ENCODE assay signal across 8 mouse cellular contexts in the genomic region with DNA sequence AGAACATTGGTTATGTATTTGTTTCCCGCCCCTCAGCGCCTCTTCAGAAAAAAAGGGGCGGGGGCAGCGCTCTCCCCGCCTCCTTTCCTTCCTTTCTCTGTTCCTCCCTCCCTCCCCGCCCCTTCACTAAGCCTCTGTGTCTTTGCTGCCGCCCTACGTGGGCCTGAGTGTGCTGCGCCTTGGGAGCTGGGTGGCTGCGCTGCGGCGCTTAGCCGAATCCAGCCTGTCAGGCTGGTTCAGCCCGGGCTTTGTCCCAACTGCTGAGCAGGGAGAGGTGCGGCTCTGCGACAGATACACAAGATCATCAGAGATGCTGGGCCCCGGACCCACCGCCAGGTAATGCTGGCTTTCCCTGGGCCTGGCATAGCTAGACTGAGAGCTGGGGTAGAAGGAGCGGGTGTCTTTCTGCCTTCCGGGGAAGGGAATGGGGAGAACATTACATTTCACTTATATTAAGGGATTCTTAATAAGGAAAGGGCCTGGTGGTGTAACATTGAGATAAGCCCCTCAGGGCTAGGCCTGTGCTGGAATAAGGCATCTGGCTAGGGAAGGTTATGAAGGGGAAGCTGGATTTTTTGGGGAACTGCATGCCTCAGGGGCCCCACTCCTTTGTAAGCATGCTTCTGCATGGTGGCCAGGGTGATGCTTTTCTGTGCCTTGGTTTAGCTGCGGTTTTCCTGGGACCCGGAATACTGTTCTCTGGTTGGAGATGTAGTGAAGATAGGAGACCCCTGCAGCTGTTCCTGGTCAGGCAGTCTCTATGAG. TPM values are rescaled to one million over a fixed set of nuclear protein-coding genes. Genes with fewer than 3 reads are reported as not detected.
DNase-seq lines count a peak whose midpoint lies in the region; ATAC-seq lines count a peak whose summit lies in the region.

No protein-coding gene starts in this region.

- H3K27me3 ChIP-seq in embryonic facial prominence, embryonic 13.5 days, result no peaks in the 10 kb centered on the region
- H3K27me3 ChIP-seq in limb, embryonic 11.5 days (ENCODE audit: control insufficient read depth, insufficient read depth, low read length), result no peaks in the 10 kb centered on the region
- no peaks in the 10 kb centered on the region for H3K27me3 ChIP-seq in midbrain, embryonic 13.5 days

- DNase-seq in 3134 (ENCODE audit: extremely low read depth, insufficient read length, low spot score), result peak; percentile 77
- DNase-seq in adrenal gland, postnatal 4 days (ENCODE audit: low spot score in 2 of 2), result peak; percentile 31 to 49
- peak; percentile 55 to 64 for DNase-seq in heart, adult 18-20 months
- peak; percentile 69 for DNase-seq in kidney, adult 18-20 months
- DNase-seq in limb, embryonic 11.5 days (ENCODE audit: low spot score), result peak; percentile 73
- peak; percentile 2 for DNase-seq in spleen, adult 12 weeks (ENCODE audit: low spot score)

- peak overlapping the region; percentile 76 for H3K9ac ChIP-seq in embryonic facial prominence, embryonic 13.5 days
- peak overlapping the region; percentile 57 for H3K9ac ChIP-seq in limb, embryonic 11.5 days (ENCODE audit: low read length)
- H3K9ac ChIP-seq in midbrain, embryonic 13.5 days (replicated peaks), result peak overlapping the region; percentile 83

- 4% methylated on average over 22 of the region's 22 CpGs for WGBS in embryonic facial prominence, embryonic 13.5 days
- WGBS in limb, embryonic 11.5 days, result 6% methylated on average over 22 of the region's 22 CpGs
- WGBS in midbrain, embryonic 13.5 days, result 4% methylated on average over 20 of the region's 22 CpGs

- peak; percentile 91 for ATAC-seq in embryonic facial prominence, embryonic 13.5 days (ENCODE audit: insufficient number of reproducible peaks, insufficient read depth, low FRiP score, low TSS enrichment, low read depth)
- ATAC-seq in limb, embryonic 11.5 days (ENCODE audit: insufficient number of reproducible peaks, low FRiP score, low TSS enrichment, low read depth), result peak; percentile 93
- ATAC-seq in midbrain, embryonic 13.5 days, result peak; percentile 98

- H3K36me3 ChIP-seq in embryonic facial prominence, embryonic 13.5 days, result no peaks in the 10 kb centered on the region
- no peaks in the 10 kb centered on the region for H3K36me3 ChIP-seq in limb, embryonic 11.5 days (ENCODE audit: control insufficient read depth, insufficient read depth, low read length)
- no peaks in the 10 kb centered on the region for H3K36me3 ChIP-seq in midbrain, embryonic 13.5 days

- peak overlapping the region; percentile 71 for H3K4me2 ChIP-seq in embryonic facial prominence, embryonic 13.5 days
- peak overlapping the region; percentile 48 for H3K4me2 ChIP-seq in limb, embryonic 11.5 days (ENCODE audit: low read depth, severe bottlenecking)
- H3K4me2 ChIP-seq in midbrain, embryonic 13.5 days (replicated peaks), result peak overlapping the region; percentile 58

- peak overlapping the region; percentile 78 for H3K27ac ChIP-seq in embryonic facial prominence, embryonic 13.5 days
- H3K27ac ChIP-seq in limb, embryonic 11.5 days (replicated peaks; ENCODE audit: low read depth, low read length), result no peak overlapping the region
- peak overlapping the region; percentile 92 for H3K27ac ChIP-seq in midbrain, embryonic 13.5 days

- H3K4me1 ChIP-seq in embryonic facial prominence, embryonic 13.5 days, result peaks cover 16% of the 10 kb centered on the region
- no peaks in the 10 kb centered on the region for H3K4me1 ChIP-seq in limb, embryonic 11.5 days (ENCODE audit: control insufficient read depth, insufficient read depth, low read length)
- H3K4me1 ChIP-seq in midbrain, embryonic 13.5 days (replicated peaks), result peaks cover 34% of the 10 kb centered on the region

- H3K4me3 ChIP-seq in embryonic facial prominence, embryonic 13.5 days, result peak overlapping the region; percentile 56
- peak overlapping the region; percentile 31 for H3K4me3 ChIP-seq in limb, embryonic 11.5 days (ENCODE audit: low read depth, low read length)
- H3K4me3 ChIP-seq in midbrain, embryonic 13.5 days (replicated peaks), result peak overlapping the region; percentile 63

- H3K9me3 ChIP-seq in embryonic facial prominence, embryonic 13.5 days, result no peaks in the 10 kb centered on the region
- no peaks in the 10 kb centered on the region for H3K9me3 ChIP-seq in limb, embryonic 11.5 days (ENCODE audit: control insufficient read depth, low read length)
- no peaks in the 10 kb centered on the region for H3K9me3 ChIP-seq in midbrain, embryonic 13.5 days

RNA-seq across cellular contexts. Expression of gene Pak1, which starts 54.6 kb away (rescaled TPM):
- total RNA-seq in adrenal gland, postnatal 4 days (2021), result 10 to 100 TPM; 39.8 to 46.4 TPM
- 26.8 and 31.8 TPM in 2 replicates for polyA plus RNA-seq in embryonic facial prominence, embryonic 13.5 days (2015; fragmentation: Nextera tagmentation; extraction: Ambion mirVana)
- 1 to 10 TPM; 1.5 to 2.2 TPM for total RNA-seq in heart, adult 18-20 months (2021)
- 33.2 and 39.4 TPM in 2 replicates for polyA plus RNA-seq in limb, embryonic 11.5 days (2014; fragmentation: Nextera tagmentation; extraction: Ambion mirVana)
- 145 and 152 TPM in 2 replicates for polyA plus RNA-seq in midbrain, embryonic 13.5 days (2015; fragmentation: Nextera tagmentation; extraction: Ambion mirVana)

Comparison
In these comparisons a context has a peak if more than half of its experiments do, and no peak if none do; other contexts are left out.
1. DNase-seq: peak in every context shown above with its lines; median percentile 77 in 3134; 73 in limb, embryonic 11.5 days; 69 in kidney, adult 18-20 months; 60 in heart, adult 18-20 months; 40 in adrenal gland, postnatal 4 days; 2 in spleen, adult 12 weeks.